ENCODE assay signal across 8 mouse cellular contexts in the genomic region with DNA sequence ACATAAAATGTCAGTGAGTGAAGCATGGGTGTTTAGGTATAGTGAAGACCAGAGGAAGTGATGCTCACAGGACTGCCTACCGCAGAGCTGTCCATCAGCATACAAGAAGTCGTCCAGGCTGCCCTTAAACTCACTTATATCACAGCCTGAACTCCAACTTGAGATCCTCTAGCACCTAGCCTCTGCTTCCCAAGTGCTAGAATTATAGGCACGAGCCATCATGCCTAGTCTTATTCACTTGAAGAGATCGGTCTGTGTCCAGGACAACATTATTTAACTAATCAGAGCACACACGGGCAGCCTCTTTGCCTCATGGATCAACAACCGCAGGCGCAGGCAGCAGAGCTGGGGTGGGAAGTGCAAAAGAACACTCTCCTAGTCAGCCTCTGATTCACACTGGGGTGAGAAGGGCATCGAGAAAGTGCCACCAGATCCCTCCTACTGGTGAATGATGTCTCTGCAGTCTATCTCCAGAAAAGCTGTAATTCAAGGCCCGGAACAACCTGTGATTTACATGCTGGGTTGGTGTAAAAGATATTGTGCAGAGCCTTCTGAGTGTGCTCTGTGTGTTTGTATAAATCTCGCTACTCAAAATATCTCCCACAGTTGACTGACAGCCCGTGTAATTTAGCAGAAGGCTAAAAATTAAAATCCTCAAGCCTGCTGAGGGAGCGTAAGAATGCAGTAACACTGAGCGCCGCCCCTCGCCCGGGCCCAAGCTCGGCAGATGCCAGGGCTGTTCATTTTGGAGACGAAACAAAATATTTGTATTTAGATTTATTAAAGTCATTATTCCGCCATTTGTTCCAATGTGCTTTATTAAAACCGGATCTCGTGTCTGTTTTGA.
A peak's percentile ranks its signal among the peaks of the same experiment; 100 is the strongest.
DNase-seq lines count a peak whose midpoint lies in the region; ATAC-seq and TF ChIP-seq lines count a peak whose summit lies in the region.

No protein-coding gene starts in this region.

- H3K36me3 ChIP-seq in embryonic facial prominence, embryonic 13.5 days, result no peaks in the 10 kb centered on the region
- no peaks in the 10 kb centered on the region for H3K36me3 ChIP-seq in heart, postnatal 0 days (replicated peaks; ENCODE audit: control insufficient read depth, insufficient read depth, low read length)
- H3K36me3 ChIP-seq in liver, embryonic 16.5 days (ENCODE audit: control insufficient read depth, insufficient read depth), result no peaks in the 10 kb centered on the region
- no peaks in the 10 kb centered on the region for H3K36me3 ChIP-seq in neural tube, embryonic 12.5 days

- WGBS in embryonic facial prominence, embryonic 13.5 days, result 8% methylated on average over 21 of the region's 21 CpGs
- WGBS in heart, postnatal 0 days, result 12% methylated on average over 21 of the region's 21 CpGs
- WGBS in liver, embryonic 16.5 days (ENCODE audit: insufficient replicate concordance), result 8% methylated on average over 21 of the region's 21 CpGs
- WGBS in neural tube, embryonic 12.5 days, result 8% methylated on average over 21 of the region's 21 CpGs

- no peaks in the 10 kb centered on the region for H3K9me3 ChIP-seq in embryonic facial prominence, embryonic 13.5 days
- no peaks in the 10 kb centered on the region for H3K9me3 ChIP-seq in heart, postnatal 0 days (replicated peaks; ENCODE audit: control insufficient read depth, low read length)
- H3K9me3 ChIP-seq in liver, embryonic 16.5 days (replicated peaks; ENCODE audit: control insufficient read depth, low read length), result no peaks in the 10 kb centered on the region
- no peaks in the 10 kb centered on the region for H3K9me3 ChIP-seq in neural tube, embryonic 12.5 days

- no peak overlapping the region for H3K4me3 ChIP-seq in embryonic facial prominence, embryonic 13.5 days
- H3K4me3 ChIP-seq in heart, postnatal 0 days (ENCODE audit: low read depth, low read length), result peak overlapping the region; percentile 27; the same call in 1 of the 2 replicates
- 0 out of 2 replicates have a peak overlapping the region, but pooled peaks have one; percentile 6 for H3K4me3 ChIP-seq in liver, embryonic 16.5 days (ENCODE audit: low read depth, low read length)
- H3K4me3 ChIP-seq in neural tube, embryonic 12.5 days, result no peak overlapping the region

- H3K27me3 ChIP-seq in embryonic facial prominence, embryonic 13.5 days, result peaks cover 46% of the 10 kb centered on the region
- peaks cover 77% of the 10 kb centered on the region for H3K27me3 ChIP-seq in heart, postnatal 0 days (ENCODE audit: control insufficient read depth, insufficient read depth, low read length)
- H3K27me3 ChIP-seq in liver, embryonic 16.5 days (ENCODE audit: control insufficient read depth, insufficient read depth, low read depth, low read length), result peaks cover 10% of the 10 kb centered on the region
- H3K27me3 ChIP-seq in neural tube, embryonic 12.5 days (replicated peaks), result peaks cover 23% of the 10 kb centered on the region; the same call in 1 of the 2 replicates

- peak; percentile 20 for DNase-seq in 3134 (ENCODE audit: extremely low read depth, insufficient read length, low spot score)
- DNase-seq in adrenal gland, adult 2 months, result peak; percentile 70
- peak; percentile 68 for DNase-seq in heart, postnatal 0 days (ENCODE audit: low spot score)
- peak; percentile 41 to 66 for DNase-seq in kidney, postnatal 4 days
- peak; percentile 84 for DNase-seq in thymus, postnatal 0 days (ENCODE audit: low spot score)

- H3K27ac ChIP-seq in embryonic facial prominence, embryonic 13.5 days, result no peak overlapping the region
- no peak overlapping the region for H3K27ac ChIP-seq in heart, postnatal 0 days (ENCODE audit: low read depth)
- no peak overlapping the region for H3K27ac ChIP-seq in liver, embryonic 16.5 days (ENCODE audit: low read length)
- no peak overlapping the region for H3K27ac ChIP-seq in neural tube, embryonic 12.5 days

- TF ChIP-seq CTCF in heart, postnatal 0 days (IDR thresholded peaks at IDR 0.05; ENCODE audit: low read depth), result peak; percentile 67

- no peak overlapping the region for H3K9ac ChIP-seq in embryonic facial prominence, embryonic 13.5 days
- H3K9ac ChIP-seq in heart, postnatal 0 days (replicated peaks; ENCODE audit: low read depth, low read length), result no peak overlapping the region
- H3K9ac ChIP-seq in liver, embryonic 16.5 days (ENCODE audit: low read depth, low read length), result no peak overlapping the region
- no peak overlapping the region for H3K9ac ChIP-seq in neural tube, embryonic 12.5 days

- ATAC-seq in embryonic facial prominence, embryonic 13.5 days (ENCODE audit: insufficient number of reproducible peaks, insufficient read depth, low FRiP score, low TSS enrichment, low read depth), result no peak; the same call in 1 of the 2 replicates
- ATAC-seq in heart, postnatal 0 days (ENCODE audit: insufficient read depth, low read depth), result peak; percentile 60; the same call in 1 of the 2 replicates
- ATAC-seq in liver, embryonic 16.5 days (ENCODE audit: low read depth), result no peak
- no peak for ATAC-seq in neural tube, embryonic 12.5 days (ENCODE audit: low FRiP score, low read depth)

- H3K4me2 ChIP-seq in embryonic facial prominence, embryonic 13.5 days, result peak overlapping the region; percentile 43
- peak overlapping the region; percentile 55 for H3K4me2 ChIP-seq in heart, postnatal 0 days (ENCODE audit: low read depth, low read length)
- H3K4me2 ChIP-seq in liver, embryonic 16.5 days (ENCODE audit: low read depth, low read length), result peak overlapping the region; percentile 17; the same call in 1 of the 2 replicates
- peak overlapping the region; percentile 48 for H3K4me2 ChIP-seq in neural tube, embryonic 12.5 days (replicated peaks)

- peaks cover 43% of the 10 kb centered on the region for H3K4me1 ChIP-seq in embryonic facial prominence, embryonic 13.5 days
- H3K4me1 ChIP-seq in heart, postnatal 0 days (ENCODE audit: control insufficient read depth, insufficient read depth), result peaks cover 12% of the 10 kb centered on the region
- H3K4me1 ChIP-seq in liver, embryonic 16.5 days (ENCODE audit: control insufficient read depth, low read depth, low read length), result peaks cover 3% of the 10 kb centered on the region; the same call in 1 of the 2 replicates
- peaks cover 32% of the 10 kb centered on the region for H3K4me1 ChIP-seq in neural tube, embryonic 12.5 days

- TF ChIP-seq EP300 in heart, postnatal 0 days (IDR thresholded peaks at IDR 0.05; ENCODE audit: low read depth), result no peak

Comparison
In these comparisons a context has a peak if more than half of its experiments do, and no peak if none do; other contexts are left out.
1. DNase-seq: peak in every context shown above with its lines; median percentile 84 in thymus, postnatal 0 days; 70 in adrenal gland, adult 2 months; 68 in heart, postnatal 0 days; 54 in kidney, postnatal 4 days; 20 in 3134.
2. H3K4me3 ChIP-seq: peak in heart, postnatal 0 days (single experiment) and liver, embryonic 16.5 days (single experiment); none in embryonic facial prominence, embryonic 13.5 days (single experiment) and neural tube, embryonic 12.5 days (single experiment).
3. Peak in every context shown above with its lines, with median percentiles within 50 percentile points of each other: H3K4me2 ChIP-seq.